Mouse (Mus musculus) forelimb bud, embryonic 11.5 days (tissue): ENCODE measurements at regions not wholly inside any gene's neighbourhood (a gene's known extent, or its start where the extent isn't known, plus 50 kb on each side); places are given as distances from the start of the nearest gene placed in this dataset.
"Not testable (repeated sequence)": the region's sequence is repeated elsewhere in the genome, so short reads cannot be mapped to it uniquely, and the experiment has no call there.

ENCODE experiments used
- DNase-seq: peaks from one replicate; pipeline ENCODE4 v3.0.0-alpha.2; 2012; ENCODE audit warnings: low read depth, low spot score

DNA sequence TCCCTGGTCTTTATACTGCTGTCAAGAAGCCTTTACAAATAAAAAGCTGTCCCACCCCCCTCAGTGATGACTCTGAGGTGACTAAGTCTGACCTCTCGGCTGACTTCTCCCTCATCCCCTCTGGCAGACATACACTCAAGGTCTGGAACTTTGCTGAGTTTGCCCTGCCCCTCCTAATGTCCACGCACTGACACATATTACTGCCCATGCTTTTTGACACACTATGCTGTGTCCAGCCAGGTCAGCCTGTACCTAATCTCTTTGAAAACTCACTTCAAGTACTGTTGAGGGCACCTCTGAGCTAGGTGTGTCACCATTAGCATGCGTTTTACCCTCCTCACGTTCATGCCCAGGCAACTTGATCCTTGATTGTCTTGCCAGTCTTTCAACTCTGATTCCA lies 164.9 kb upstream of the Frmd6 start:
- DNase-seq: no peak

DNA sequence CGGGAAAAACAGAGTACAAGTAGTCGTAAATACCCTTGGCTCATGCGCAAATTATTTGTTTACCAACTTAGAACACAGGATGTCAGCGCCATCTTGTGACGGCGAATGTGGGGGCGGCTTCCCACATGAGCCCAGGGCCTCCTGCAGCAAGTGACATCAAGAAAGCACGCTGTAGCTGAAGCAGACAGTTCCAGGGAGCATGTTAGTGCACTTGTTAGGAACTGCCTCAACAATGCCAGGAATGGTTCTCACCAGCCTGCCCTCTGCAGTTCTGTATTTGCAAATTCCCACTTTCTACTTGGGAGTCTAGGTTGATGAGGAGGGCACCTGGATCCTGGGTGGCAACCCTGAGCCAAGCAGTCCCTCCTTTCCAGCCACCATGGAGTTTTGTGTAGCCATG lies 157.2 kb upstream of the Frmd6 start:
- not testable (repeated sequence) for DNase-seq

DNA sequence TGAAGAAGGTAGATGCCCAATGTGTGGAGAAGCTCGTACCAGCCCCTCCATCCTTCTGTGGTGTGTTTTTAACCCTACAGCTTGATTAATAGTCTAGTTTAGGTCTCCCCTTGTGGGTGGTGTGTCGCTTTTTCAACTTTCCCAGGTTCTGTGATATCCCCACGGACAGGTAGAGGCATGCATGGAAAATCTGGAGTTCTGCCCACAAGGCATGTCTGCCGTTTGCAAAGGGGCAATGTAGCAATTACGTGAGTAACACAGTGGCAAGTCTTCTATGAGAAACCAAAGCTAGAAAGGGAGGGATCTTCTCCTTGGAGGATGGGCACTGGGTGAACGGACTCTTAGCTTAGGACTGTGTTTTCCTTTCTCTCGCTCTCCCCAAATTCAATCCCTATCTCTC lies 153.2 kb upstream of the Frmd6 start:
- no peak for DNase-seq

DNA sequence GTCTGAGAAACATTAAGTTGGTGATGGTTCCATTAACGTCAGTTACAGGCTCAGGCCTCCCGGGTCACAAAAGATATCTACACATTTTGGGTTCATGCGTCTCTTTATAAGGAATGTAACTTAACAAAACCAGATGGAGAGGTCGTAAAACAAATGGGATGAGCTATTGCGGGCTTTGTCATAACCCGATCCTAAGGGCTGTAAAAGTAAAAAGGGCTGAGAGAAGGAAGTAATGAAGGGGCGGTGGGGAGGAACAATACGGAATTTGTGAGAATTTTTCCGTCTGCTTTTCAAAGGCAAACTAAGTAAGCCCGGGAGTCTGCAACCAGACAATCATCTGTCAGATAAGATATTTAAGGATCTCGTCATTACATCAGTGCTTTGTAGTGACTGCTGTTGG lies 152.1 kb upstream of the Frmd6 start:
- no peak for DNase-seq

DNA sequence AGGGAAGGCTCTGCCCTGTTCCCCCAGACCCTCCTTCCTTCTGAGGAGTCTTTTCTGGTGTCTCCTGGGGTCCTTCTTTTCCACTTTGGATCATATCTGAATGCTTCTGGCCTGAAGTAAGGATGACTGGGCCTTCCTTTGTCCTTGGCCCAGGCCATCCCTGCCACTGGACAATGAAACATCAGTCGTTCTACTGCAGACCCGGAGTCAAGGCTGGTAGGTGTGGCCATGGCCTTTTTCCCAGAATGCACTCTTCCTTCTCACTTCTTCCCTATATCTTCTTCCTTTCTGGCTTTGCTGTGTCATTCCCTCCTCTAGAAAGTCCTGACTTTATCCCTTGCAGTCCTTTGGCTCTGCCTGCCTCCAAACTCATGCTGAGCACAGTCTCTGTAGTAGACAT lies 151.2 kb upstream of the Frmd6 start:
- DNase-seq: no peak

DNA sequence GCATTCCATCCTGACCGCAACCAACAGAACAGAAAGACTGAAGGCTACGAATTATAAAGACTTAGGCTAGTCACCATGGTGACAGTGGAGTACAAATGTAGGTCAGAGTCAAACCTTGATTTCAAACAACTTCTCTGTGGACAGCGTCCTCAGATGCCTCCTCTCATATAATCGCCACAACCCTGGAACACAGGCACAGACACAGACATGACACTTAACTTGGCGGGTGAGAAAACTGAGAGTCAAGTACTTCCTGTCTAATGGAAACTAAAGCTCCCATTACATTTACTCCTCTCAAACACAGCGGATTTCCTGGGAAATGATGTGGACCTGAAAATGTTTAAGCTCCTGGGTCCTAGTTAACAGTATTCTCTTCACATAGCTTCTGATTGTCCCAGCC lies 149.5 kb upstream of the Frmd6 start:
- DNase-seq: no peak

DNA sequence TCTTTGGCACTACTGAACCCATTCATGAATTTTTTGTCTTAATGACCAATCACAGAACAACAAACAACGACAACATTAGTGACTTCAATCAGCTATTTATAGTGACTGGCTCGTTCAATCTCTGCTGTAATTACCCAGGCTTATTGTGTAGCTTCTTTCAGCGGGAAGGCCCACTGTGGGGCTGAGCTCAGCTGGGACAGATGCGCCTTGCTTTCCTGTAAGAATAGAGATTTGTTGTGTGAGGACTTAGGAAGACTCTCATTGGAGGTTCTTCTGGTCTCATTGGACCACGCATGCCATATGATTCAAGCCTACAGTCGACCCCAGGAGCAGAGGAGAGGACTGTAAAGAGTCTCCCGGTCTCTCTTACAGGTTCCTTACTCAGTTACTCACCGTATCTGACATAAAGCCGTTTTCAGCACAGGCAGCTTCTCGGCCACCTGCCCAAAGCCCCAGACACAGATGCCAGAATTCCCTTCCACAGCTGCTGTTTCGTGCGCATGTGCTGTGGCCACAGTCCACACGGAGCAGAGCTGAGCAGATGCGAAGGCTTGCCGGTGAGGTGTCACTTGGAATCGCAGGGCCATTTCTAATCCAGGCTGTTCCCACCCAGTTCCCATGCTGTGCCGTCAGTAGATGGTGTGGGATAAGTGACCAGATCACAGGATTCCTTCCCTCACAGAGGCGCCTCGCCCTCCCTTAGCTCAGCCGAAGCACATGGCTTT lies 145.5 kb upstream of the Frmd6 start:
- DNase-seq: peak; percentile 39

DNA sequence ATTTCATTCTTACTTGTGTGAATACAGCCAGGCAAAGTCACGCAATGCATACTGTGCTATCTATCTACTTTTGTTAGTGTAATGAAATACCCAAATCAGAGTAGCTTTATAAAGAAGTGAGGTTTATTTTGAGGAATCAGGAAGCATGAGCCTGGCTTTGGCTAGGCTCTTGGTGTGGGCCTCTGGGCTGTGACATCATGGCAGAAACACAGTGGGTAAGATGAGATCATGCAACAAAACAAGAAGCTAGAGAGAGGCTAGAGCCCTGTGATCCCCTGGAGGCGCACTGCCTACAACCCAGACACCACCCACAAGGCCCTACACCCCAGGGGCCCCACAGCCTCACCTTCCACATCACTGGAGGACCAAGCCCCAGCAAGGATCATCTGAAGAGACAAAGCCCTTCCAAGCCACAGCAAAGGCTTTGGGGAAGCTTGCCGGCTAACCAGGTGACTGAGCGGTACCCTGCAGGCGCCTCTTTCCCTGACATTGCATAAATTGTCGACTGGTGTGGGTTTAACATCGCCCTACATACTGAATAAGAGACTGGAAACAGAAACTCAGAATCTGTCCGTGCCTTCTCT lies 143.8 kb upstream of the Frmd6 start:
- no peak for DNase-seq

DNA sequence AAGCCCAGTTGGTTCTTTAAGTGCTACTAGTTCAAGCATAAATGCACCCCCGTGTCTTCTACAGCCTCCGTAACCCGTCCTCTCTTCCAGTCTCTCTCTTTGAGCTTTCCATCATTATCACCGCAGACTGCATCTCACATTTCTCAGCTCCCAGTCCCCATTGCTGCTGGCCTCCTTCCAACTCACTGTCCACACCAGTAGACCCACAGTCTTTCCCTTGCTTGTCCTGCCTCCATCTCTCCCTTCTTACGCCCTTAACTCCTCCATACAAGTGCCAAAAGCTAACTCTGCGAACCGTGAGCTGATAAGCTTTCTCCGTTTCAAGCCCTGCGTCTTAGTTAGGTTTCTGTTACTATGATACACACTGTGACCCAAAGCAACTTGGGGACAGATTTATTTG lies 141.0 kb upstream of the Frmd6 start:
- DNase-seq: no peak

DNA sequence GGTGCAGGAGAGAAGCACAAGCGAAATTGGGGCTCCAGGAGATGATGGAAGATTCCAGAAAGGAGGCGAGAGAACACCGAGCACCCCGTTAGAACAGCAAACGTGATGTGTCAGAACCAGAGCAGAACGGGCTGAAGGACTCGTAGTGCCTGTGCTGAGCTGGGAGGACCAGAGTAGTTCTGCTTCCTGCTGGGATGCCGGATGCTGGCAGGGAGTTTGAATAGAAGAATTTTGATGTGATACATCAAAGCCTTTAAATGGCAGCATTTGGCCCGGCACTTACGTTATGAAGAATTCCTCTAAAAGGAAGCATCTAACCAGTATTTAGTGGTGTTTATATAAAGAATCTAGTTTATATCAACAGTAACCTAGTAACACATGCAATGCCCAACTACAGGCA lies 139.9 kb upstream of the Frmd6 start:
- no peak for DNase-seq

DNA sequence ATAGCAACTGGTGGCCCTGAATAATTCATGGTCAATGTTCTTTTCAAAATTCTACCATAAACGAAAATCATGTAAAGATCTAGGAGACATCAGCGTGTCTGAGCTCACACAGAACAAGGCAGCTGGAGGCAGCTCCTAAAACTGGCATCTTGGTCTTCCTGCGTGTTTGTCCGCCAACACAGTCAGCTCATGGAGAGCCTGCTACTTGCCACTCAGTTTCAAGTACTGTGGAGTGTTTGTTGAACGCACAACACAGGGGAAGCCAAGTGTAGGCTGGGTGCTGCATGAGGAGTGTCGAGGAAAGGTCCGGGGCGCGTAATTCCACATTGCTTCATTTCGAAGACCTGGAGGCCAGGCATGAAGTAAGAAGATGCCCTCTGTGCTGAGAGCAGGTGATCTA lies 139.0 kb upstream of the Frmd6 start:
- DNase-seq: no peak

DNA sequence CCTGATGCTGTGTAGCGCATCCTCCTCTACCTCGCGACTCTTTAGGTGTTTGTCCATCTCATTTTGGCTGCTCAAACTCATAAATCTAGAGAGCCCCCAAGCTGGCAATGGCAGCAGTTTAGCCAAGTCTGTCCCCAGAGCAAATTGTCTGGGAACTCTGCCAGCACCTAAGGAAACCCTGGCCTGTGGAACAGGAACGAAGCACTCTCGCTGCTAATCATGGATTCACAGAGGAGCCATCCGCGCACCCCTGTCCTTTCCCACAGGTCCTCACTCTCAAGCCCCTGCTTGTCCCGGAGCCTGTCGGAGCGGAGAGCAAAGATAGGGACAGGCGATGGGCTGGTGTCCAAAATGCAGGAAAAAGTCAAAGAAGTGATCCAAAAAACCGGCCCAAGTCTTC lies 138.3 kb upstream of the Frmd6 start:
- no peak for DNase-seq

DNA sequence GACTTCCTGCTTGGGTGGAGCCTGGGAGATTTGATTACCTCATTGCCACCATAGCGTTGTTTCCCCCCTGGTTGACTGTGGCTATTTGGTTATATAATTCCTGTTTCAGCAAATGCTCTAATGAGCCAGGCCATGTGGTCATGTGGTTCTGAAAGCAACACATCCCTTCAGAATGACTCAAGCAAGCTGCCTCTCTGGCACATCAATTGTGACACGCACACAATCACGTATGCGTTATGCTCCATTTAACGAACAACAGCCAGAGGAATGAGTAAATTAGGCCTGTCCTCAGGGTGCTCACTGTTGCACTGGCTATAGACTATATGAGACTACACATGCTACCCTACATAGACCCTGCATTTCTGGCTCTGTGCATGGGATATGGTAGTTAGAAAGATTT lies 130.2 kb upstream of the Frmd6 start:
- DNase-seq: no peak

DNA sequence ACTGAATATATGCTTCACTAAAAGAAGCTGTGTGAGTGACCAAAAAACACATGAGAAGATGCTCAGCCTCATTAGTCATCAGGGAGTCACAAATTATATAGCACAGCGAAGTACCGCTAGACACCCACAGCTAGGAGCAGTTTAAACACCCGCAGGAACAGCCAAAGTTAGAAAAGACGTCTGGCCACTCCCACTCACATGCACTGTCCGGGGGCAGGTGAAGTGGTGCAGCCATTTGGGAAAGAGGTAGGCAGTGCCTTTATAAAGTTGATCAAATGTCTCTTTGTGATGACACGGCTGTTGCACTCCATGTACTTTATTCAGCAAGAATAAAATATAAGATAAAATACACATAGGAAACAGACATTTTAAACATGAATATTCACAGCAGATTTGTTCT lies 129.1 kb upstream of the Frmd6 start:
- DNase-seq: no peak

DNA sequence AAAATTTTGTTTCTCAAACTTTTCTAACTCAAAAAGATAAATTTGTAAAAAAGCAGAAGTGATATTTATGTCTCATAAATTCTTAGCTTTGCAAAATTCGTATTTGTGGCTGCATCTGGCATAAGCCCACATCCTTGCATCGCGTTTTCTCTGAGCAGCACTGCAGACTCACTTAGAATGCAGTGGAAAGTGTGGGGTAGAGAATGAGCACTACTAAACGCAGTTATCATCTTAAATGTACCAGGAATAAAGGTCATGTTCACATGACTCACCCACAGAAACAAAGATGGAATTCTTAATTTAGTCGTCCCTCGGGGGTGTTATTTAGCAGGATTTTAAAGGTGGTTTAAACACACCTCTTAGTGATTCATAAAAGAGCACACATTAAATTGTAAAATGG lies 126.8 kb upstream of the Frmd6 start:
- DNase-seq: no peak

DNA sequence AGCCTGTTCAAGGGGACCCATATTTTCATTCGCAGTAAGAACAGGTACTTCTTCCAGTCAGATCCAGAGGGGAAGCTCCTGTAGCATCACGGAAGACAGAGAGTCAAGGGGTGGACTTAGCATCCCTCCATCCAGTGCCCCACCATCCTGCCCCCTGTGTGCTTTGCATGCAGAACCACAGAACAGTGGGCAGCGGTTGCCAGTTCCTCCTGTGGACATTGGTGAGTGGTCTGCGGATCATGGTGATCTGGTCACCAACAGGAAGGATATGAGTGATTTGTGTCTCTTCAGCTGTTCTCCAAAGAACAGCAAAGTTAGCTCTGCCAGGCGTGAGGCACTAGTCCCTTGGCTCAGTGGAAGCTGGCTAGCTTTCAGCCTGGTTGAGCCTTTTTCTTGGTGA lies 122.8 kb upstream of the Frmd6 start:
- DNase-seq: no peak

DNA sequence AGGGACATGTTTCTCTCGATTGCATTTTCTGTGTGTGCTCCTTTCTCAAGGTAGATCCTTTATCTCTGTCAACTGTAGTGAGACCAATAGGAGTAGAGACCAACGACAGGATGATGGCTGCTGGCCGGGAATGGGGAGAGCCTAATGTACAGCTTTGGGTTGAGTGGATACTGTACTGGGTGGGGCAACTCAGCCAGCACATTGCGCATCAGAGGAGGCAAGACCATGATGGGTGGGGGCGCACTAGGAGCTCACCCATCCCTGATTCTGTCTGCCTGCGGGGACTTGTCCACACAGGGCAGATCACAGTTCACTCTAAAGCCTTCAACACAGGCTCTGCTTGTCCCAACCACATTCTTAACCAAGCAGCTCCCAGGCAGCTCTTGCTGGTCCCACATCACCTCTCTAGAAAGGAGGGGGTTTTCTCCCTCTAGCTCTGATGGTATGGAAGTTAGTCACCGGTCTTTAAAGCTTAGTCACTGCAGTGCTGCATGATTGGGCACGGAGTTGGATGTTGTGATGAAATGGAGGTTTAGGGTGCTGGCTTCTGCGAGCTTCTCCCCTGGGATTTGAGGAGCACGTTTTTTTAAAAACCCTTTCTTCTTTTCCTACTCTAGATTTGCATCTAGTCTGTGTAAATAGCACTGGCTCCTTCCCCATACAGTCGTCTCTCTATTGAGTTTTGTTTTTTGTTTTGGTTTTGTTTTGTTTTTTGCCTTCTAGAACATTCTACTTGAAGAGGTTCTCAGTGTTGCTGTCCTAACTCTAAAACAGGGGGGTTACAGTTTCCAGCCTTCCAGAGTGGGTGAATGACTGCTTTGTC lies 118.3 kb upstream of the Frmd6 start:
- no peak for DNase-seq

DNA sequence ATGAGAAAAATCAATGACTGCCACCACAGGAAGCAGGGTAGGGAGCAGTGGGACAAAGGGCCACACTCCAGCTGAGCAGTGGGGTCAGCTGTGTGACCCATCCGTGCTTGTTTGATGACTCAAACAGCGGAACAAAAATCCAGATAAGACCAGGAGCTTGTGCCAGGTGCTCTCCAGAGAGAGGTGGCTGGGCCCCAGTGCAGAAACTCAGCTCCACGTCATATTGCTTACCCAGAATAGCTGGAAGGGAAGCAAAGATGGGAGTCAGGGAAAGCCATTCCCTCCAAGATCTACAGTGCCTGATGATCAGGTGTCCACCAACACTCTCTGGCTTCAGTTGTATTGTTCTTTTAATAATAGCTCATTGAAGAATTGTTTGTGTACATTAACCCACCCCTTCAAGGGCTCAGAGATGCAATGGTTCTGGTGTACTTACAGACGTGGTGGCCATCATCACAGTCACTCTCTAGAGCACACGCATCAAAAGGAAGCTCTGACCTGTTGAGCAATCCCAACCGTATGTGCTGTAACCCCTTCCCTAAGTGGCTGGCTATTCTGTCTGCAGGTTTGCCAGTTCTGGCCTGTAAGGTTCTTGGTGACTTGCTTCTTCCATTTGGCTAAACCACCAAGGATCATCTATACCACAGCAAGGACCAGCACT lies 117.6 kb upstream of the Frmd6 start:
- DNase-seq: no peak

DNA sequence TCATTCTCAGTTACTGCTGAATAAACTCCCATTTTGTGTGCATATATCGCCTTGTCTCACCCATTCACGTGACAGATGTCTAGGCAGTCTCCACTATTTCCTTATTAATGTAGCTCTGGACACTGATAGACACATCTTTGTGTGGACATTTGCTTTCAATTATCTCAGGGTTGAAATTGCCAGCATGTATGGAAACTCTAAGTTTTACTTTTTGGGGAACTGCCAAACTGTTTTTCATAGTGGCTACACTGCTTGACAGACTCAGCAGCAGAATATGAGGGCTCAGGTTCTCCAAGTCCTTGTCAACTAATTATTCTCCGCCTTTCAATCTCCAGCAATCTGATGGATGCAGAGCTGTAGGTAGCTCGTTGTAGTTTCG lies 117.0 kb upstream of the Frmd6 start:
- no peak for DNase-seq

DNA sequence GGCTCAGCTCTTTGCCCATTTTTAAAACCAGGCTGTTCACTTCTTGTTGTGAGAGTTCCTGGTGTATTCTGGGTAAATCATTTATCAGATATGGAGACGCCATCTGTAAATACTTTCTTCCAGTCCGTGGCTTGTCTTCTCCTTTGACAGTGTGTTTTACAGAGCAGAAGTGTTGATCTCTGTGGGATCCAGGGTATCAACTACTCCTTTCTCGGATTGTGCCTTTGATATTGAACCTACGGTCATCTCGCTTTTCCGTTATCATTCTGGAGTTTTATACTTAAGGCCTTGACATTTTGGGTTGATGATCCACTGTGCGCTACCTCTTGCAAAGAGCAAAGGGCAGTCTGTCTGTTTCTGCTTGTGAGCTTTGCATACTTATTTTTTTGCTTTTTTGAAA lies 115.0 kb upstream of the Frmd6 start:
- DNase-seq: no peak

DNA sequence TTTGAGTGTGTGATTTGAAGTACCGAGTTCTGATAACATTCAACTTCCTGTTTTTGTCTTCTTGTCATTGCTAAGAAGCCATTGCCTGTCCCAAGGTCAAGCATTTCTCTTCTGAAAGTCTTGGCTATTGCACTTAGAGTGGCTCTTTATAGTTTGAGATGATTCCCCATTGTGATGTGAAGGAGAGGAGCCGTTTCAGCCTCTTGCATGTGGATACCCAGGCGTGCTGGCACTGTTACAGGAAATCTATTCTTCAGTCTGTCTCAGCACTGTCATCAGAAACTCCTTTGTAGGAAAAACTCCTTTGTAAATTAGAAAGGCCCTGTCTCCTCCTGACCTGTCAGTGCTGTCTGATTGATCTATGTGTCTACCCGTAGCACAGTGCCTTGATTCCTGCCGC lies 114.3 kb upstream of the Frmd6 start:
- DNase-seq: no peak

DNA sequence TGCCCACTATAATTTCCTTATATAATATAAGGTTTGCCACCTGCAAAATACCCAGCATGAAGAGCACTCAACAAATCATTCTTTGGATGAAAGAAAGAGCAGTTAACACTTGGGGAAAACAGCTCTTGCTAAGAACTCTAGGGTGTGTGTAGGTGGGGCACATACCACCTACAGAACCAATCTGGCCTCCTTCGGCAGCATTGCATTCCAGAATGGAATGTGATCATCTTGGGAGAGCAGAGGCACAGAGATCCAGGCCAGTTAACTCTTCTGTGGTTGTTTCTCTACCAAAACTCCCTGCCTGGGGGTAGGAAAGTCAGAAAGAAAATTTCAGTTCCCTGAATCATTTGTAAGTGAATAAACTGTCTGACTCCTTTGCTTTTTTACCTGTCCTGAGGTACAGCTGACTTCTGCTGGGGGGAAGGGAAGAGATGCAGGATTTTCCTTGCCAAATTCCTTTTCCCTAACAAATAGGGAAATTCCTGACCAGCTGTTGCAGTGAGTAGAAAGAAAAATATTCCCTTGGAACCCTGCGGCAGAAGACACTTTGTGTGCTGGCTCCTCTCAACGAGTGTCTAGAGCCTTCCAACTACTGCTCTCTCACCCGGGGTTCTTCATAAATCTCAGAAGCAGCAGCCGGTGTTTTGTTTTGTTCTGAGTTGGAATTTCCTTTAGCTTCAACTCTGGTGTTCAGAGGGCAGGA lies 112.8 kb upstream of the Frmd6 start:
- peak; percentile 14 for DNase-seq
